Mouse (Mus musculus) brown adipose tissue, adult 24 weeks (tissue): ENCODE data around the gene Ppm1h. TPM values are rescaled to one million over a fixed set of nuclear protein-coding genes. Genes with fewer than 3 reads are reported as not detected.
"Not testable (repeated sequence)": the region's sequence is repeated elsewhere in the genome, so short reads cannot be mapped to it uniquely, and the experiment has no call there.

ENCODE experiments used
- H3K27ac ChIP-seq: fragments of 200-500 bp; replicated peaks from 2 replicates; pipeline ENCODE4 v1.5.1; 2012; ENCODE audit warnings: low read depth, mild to moderate bottlenecking, low read length
- H3K4me1 ChIP-seq: fragments of 200-500 bp; 2 replicates; pipeline ENCODE4 v1.6.1; 2012; ENCODE audit warnings: low read length, mixed read lengths; ENCODE audit not compliant: control insufficient read depth, insufficient read depth, insufficient read length
- H3K4me3 ChIP-seq: fragments of 200-500 bp; 2 replicates; pipeline ENCODE4 v1.5.1; 2012; ENCODE audit warnings: low read depth, mild to moderate bottlenecking, low read length, moderate library complexity; ENCODE audit not compliant: insufficient read depth
- polyA plus RNA-seq: library from polyadenylated mRNA; stranded (reverse); fragments of >200 nt; gene quantifications from 2 replicates; pipeline ENCODE4 v1.2.4, GENCODE M21; 2012; ENCODE audit not compliant: missing spikeins, insufficient read depth, insufficient read length

Ppm1h gene
- polyA plus RNA-seq, 1 experiment = 0.67 TPM

GRCm38 (mm10) chr10:122960738-122961137 is 282.2 kb downstream of the Ppm1h start:
- Histone ChIP-seq H3K4me1 (0 out of 2 replicates have a peak, but pooled peaks cover 3% of the 10 kb centered on the region), H3K27ac (peak overlapping the region; percentile 59; the same call in 1 of the 2 replicates), H3K4me3 (no peak overlapping the region)

GRCm38 (mm10) chr10:122961494-122961893 is 282.9 kb downstream of the Ppm1h start:
- Histone ChIP-seq H3K4me3 (no peak overlapping the region), H3K4me1 (0 out of 2 replicates have a peak, but pooled peaks cover 3% of the 10 kb centered on the region), H3K27ac (no peak overlapping the region)

- Histone ChIP-seq H3K4me3 (no peak overlapping the region), H3K4me1 (0 out of 2 replicates have a peak, but pooled peaks cover 3% of the 10 kb centered on the region)
Measured at GRCm38 (mm10) chr10:122962651-122963050, 284.1 kb downstream of the Ppm1h start.

GRCm38 (mm10) chr10:122963463-122964240 is 285.1 kb downstream of the Ppm1h start:
- no peak overlapping the region for H3K27ac ChIP-seq
- no peak overlapping the region for H3K4me3 ChIP-seq
- H3K4me1 ChIP-seq = 0 out of 2 replicates have a peak, but pooled peaks cover 3% of the 10 kb centered on the region

More at GRCm38 (mm10) chr10:122962651-122963050, 284.1 kb downstream of the Ppm1h start:
- no peak overlapping the region for H3K27ac ChIP-seq

- Histone ChIP-seq H3K4me1 (0 out of 2 replicates have a peak, but pooled peaks cover 3% of the 10 kb centered on the region), H3K4me3 (no peak overlapping the region)
Measured at GRCm38 (mm10) chr10:122964241-122964636, 285.7 kb downstream of the Ppm1h start.

GRCm38 (mm10) chr10:122965650-122966049 is 287.1 kb downstream of the Ppm1h start:
- not testable (repeated sequence) for H3K4me3 ChIP-seq, H3K4me1 ChIP-seq, H3K27ac ChIP-seq

More at GRCm38 (mm10) chr10:122964241-122964636, 285.7 kb downstream of the Ppm1h start:
- no peak overlapping the region for H3K27ac ChIP-seq

GRCm38 (mm10) chr10:122966421-122966820 is 287.9 kb downstream of the Ppm1h start:
- Histone ChIP-seq H3K4me1 (peaks cover 3% of the 10 kb centered on the region; the same call in 1 of the 2 replicates), H3K4me3 (no peak overlapping the region), H3K27ac (no peak overlapping the region)

GRCm38 (mm10) chr10:122970188-122970587 is 291.6 kb downstream of the Ppm1h start:
- Histone ChIP-seq H3K27ac (no peak overlapping the region), H3K4me3 (no peak overlapping the region), H3K4me1 (peaks cover 3% of the 10 kb centered on the region; the same call in 1 of the 2 replicates)

GRCm38 (mm10) chr10:122973241-122973640 is 294.7 kb downstream of the Ppm1h start:
- Histone ChIP-seq H3K27ac (no peak overlapping the region), H3K4me3 (no peak overlapping the region), H3K4me1 (peaks cover 3% of the 10 kb centered on the region; the same call in 1 of the 2 replicates)

GRCm38 (mm10) chr10:122976038-122976437 is 297.5 kb downstream of the Ppm1h start:
- Histone ChIP-seq H3K27ac (no peak overlapping the region), H3K4me1 (no peaks in the 10 kb centered on the region), H3K4me3 (no peak overlapping the region)

GRCm38 (mm10) chr10:122979356-122979755 is 300.8 kb downstream of the Ppm1h start:
- Histone ChIP-seq H3K4me1 (0 out of 2 replicates have a peak, but pooled peaks cover 2% of the 10 kb centered on the region), H3K4me3 (no peak overlapping the region), H3K27ac (no peak overlapping the region)

- Histone ChIP-seq H3K4me3 (no peak overlapping the region), H3K4me1 (0 out of 2 replicates have a peak, but pooled peaks cover 2% of the 10 kb centered on the region), H3K27ac (no peak overlapping the region)
Measured at GRCm38 (mm10) chr10:122980123-122980522, 301.6 kb downstream of the Ppm1h start.

GRCm38 (mm10) chr10:122982909-122983578 is 304.5 kb downstream of the Ppm1h start:
- Histone ChIP-seq H3K4me3 (0 out of 2 replicates have a peak overlapping the region, but pooled peaks have one; percentile 1), H3K4me1 (peaks cover 4% of the 10 kb centered on the region; the same call in 1 of the 2 replicates), H3K27ac (no peak overlapping the region)

GRCm38 (mm10) chr10:122983579-122984530 is 305.3 kb downstream of the Ppm1h start:
- H3K4me3 ChIP-seq = peak overlapping the region; percentile 61

More at GRCm38 (mm10) chr10:122983579-122984530, 305.3 kb downstream of the Ppm1h start:
- Histone ChIP-seq H3K27ac (0 out of 2 replicates have a peak overlapping the region, but pooled peaks have one; percentile 6), H3K4me1 (peaks cover 4% of the 10 kb centered on the region; the same call in 1 of the 2 replicates)
